Mouse (Mus musculus): ENCODE data around the gene Zfp382.
"Not testable (repeated sequence)": the region's sequence is repeated elsewhere in the genome, so short reads cannot be mapped to it uniquely, and the experiment has no call there.

Zfp382 gene

DNA sequence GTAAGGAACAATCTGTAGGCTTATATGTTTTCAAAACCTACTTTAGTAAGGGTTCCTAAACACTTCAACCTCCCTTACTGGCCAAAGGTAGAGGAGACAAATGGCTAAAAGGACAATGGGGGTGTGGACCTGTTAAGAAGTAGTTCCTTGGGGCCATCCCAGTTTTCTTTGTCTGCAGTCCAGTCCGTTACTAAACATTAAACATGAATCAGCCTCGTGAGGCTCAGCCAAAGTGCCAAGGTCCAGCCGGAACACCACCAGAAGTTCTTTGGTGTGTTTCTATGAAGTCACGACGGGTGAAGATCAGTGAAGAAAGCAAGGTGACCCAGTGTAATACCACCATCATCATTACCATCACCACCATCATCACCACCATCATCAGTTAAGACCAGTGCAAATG, 25.3 kb downstream of the Zfp382 start:
- DNase-seq (ENCODE audit: low read depth, low spot score) = no peak

DNA sequence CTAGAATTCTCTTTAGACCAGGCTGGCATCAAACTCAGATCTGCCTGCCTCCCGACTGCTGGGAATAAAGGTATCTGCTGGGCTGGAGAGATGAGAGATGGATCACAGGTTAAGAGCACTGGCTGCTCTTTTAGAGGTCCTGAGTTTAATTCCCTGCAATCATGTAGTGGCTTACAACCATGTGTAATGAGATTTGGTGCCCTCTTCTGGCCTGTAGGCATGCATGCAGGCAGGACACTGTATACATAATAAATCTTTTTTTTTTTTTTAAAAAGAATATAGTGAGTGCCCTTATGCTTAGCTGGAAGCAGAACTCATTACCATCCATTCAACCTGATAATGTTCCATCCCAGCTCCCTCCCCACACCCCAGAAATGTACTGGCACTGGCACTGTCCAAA, 32.3 kb downstream of the Zfp382 start:
- DNase-seq (ENCODE audit: low read depth, low spot score) = no peak

DNA sequence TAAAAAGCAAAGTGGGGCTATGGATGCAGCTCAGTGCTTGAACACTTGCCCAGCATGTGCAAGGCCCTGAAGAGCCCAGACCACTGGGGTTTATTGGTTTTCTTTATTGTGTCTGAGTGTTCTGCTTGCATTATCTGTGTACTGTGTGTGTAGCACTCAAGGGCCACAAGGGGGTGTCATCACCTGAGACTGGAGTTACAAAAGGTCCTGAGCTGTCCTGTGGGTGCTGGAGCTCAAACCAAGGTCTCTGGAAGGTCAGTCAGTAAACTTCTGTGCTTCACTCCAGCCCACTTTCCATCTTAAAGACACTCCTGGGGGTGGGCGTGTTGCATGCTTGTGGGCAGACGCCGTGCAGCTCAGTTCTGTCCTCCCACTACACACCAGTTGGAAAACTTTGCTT, 33.8 kb downstream of the Zfp382 start:
- DNase-seq (ENCODE audit: low read depth, low spot score) = no peak

- no peak for DNase-seq (ENCODE audit: low read depth, low spot score)
Observed at GRCm38 (mm10) chr7:30163113-30163512, 41.4 kb downstream of the Zfp382 start.

DNA sequence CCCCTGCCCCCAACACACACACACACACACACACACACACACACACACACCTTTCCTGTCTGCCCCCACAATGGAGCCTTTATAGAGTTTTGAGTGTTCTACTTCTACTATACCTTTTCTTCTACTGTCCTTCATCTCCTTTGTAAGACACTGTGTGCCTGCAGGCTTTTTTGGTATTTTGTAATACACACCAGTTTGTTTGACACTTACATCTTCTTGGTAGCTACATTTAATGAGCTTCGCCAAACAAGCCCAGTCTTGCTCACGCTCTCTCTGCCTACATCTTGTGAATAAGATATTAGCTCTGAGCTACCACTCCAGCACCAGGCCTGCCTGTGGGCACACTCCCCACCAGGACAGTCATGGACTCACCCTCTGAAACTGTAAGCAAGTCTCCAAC, 43.0 kb downstream of the Zfp382 start:
- DNase-seq (ENCODE audit: low read depth, low spot score) = no peak

- no peak for DNase-seq (ENCODE audit: low read depth, low spot score)
Observed at GRCm38 (mm10) chr7:30168914-30169582, 47.3 kb downstream of the Zfp382 start.

DNA sequence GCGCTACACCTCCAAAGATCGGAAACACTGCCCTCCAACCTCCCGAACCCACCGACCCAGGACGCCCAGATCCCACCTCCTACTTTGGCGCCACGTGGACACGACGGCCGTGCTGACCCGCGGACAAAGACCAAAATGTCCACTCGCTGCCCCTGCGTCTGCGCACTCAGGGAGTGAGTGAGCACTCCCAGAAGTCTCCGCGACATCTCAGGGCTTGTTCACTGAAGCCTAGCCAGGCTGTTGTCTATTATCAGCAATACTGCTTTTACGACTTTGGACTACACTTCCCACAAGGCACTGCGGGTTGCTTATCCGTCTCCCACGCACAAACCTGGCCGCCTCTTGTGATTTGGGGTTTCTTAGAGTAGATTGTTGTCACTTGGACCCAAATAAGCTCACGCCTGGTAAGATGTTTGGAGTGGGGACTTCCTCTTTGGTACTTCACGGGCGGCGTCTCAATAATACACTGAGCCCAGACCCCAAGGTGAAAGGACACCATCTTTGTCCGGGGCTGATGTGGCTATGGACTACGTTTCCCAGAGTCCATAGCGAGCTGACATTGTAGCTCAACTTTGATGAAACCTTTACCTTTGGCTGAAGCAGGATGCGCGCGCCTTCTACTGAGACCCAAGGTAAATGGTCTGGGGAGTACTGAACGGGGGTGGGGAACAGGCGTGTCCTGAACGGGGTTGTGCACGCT, 48.0 kb downstream of the Zfp382 start, which contains the start of gene Zfp146:
Zfp146 (minus strand) TSS at position 168 of the 700 bp plus-strand sequence.
- DNase-seq (ENCODE audit: low read depth, low spot score) = peak; percentile 88

DNA sequence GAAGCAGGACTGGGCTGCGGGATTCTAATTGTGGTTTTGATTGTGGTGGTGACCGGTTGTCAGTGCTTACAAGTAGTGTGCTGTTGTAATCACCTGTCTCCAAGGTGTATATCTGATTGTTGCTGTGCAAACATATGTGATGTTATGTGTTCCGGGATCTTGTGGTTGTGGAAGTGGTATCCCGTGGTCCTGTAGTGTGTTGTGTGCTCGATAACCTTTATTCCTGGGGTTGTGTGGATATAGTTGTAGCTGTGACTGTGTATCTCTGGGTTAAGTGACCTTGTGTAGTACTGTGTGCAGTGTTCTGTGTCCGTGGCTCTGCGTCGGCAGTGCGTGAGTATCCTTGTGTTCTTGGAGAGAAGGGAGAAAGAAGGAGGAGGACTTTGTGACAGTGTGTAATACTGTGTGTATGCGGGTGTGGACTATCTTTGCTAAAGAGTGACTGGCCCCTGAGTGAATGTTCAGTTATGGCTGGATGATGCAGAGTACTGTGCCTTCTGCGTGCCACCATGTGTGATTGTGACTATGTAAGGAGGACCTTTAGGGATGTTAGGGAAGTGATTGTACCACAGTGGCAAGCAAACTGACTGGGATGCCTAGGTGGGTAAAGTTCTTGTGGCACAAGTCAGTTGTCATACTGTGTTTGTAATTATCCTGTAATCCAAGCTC, 48.7 kb downstream of the Zfp382 start:
- no peak for DNase-seq (ENCODE audit: low read depth, low spot score)

GRCm38 (mm10) chr7:30176474-30176873, 54.7 kb downstream of the Zfp382 start:
- DNase-seq (ENCODE audit: low read depth, low spot score) = no peak

DNA sequence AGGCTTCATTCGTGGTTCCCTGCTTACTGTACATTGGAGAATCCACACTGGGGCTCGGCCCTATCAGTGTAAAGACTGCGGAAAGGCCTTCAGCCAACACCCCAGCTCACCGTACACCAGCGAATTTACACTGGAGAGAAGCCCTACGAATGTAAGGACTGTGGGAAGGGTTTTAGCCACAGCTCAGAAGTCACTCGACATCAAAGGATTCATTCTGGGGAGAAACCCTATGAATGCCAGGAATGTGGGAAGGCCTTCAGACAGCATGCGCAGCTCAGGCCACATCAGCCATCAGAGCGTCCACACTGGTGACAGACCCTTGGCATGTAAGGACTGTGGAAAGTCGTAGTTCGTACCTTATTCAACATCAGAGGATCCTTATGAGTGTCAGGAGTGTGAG, 56.5 kb downstream of the Zfp382 start:
- no peak for DNase-seq (ENCODE audit: low read depth, low spot score)

DNA sequence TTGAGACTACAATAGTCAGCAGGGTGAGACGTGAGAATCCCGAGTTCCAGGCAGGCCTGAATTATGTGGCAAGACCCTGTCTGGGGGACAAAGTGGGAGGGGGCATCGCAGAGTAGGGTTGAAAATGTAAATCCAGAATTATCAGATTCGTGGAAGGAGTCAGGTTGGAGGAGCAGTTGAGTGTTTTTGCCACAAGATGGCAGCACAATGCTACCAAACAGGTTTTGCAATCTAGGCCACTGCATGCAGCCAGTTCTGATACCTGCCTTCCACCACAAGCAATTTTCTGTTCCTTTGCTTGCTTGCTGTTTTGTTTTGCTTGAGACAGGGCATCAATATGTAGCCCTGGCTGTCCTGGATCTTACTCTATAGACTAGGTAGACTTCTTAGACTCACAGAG, 59.6 kb downstream of the Zfp382 start:
- peak; percentile 56 for DNase-seq (ENCODE audit: low read depth, low spot score)

DNA sequence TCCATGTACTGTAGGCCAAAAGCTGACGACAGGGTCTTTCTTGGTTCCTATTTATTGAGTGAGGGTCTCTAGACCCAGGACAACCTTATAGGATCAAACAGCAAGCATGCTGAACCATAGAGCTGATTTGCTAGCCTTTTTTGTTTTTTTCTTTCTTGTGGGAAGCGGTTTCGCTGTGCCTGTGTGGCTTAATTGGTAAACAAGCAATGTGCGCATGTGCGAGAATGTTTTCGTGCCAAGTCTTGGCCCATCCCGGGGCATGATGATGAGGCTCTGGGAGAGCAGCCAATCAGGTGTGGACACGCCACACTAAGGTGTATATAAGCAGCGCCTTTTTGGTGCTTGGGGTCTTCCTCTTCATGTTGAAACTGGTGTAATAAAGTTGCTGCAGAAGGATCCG, 60.2 kb downstream of the Zfp382 start:
- DNase-seq (ENCODE audit: low read depth, low spot score) = not testable (repeated sequence)

DNA sequence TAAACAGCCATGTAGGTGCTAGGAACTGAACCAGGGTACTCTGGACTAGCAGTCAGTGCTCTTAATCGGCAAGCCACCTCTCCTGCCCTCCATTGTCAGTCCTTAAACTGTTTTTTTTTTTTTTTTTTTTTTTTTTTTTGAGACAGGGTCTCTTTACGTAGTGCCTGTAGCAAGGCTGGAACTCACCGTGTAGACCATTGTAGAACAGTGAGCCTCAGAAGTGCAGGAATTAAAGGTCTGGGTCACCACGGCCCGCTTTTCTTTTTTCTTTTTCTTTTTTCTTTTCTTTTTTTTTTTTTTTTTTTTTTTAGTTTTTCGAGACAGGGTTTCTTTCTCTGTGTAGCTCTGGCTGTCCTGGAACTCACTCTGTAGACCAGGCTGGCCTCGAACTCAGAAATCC, 61.4 kb downstream of the Zfp382 start:
- DNase-seq (ENCODE audit: low read depth, low spot score) = not testable (repeated sequence)

GRCm38 (mm10) chr7:30183879-30184289, 62.1 kb downstream of the Zfp382 start, which contains the start of gene Cox7a1:
Cox7a1 (plus strand) TSS chr7:30184144.
- DNase-seq (ENCODE audit: low read depth, low spot score) = peak; percentile 83

Data from c-Kit-negative CD71-positive TER-119-positive erythroid progenitor cells, embryonic 14.5 days (primary cell).